Mouse (Mus musculus) lung, adult 2 months (tissue): ENCODE results near the gene Hmgcl. TPM values are rescaled to one million over a fixed set of nuclear protein-coding genes. Genes with fewer than 3 reads are reported as not detected.

Experiments used
- DNase-seq: peaks from one replicate; pipeline ENCODE4 v3.0.0; 2022
- H3K4me1 ChIP-seq: fragments of 200-500 bp; 2 replicates; pipeline ENCODE4 v1.6.1; 2011; ENCODE audit warnings: low read length; ENCODE audit not compliant: control insufficient read depth, insufficient read depth
- H3K4me3 ChIP-seq: fragments of 200-500 bp; replicated peaks from 2 replicates; pipeline ENCODE3; 2011; ENCODE audit warnings: low read depth, mild to moderate bottlenecking, control low read depth, low read length; ENCODE audit errors: extremely low read depth
- CTCF ChIP-seq: fragments of 200-500 bp; IDR thresholded peaks from 2 replicates; pipeline ENCODE4 v1.5.1; 2011; ENCODE audit warnings: mild to moderate bottlenecking, low read length, control low read depth; ENCODE audit not compliant: insufficient read depth
- POLR2A ChIP-seq: fragments of 200-500 bp; IDR thresholded peaks from 2 replicates; pipeline ENCODE4 v1.6.1; 2011; ENCODE audit warnings: low read depth, mild to moderate bottlenecking, control low read depth, low read length, borderline replicate concordance; ENCODE audit errors: extremely low read depth
- WGBS: fragments of 180-500 bp; shearing (Covaris S2); methylation state at CpG from one replicate; pipeline ENCODE4 v1.1.7; 2018; 5-methylcytosine and 5-hydroxymethylcytosine counted together
- polyA plus RNA-seq: library from polyadenylated mRNA; depleted of rRNA; stranded (reverse); fragments of >200 nt; gene quantifications from 2 replicates; pipeline ENCODE4 v1.2.3, GENCODE M21; 2012

Hmgcl gene
- polyA plus RNA-seq, 1 experiment, result 49.6 TPM

GRCm38 (mm10) chr4:135962946-135963345, 16.7 kb downstream of the Hmgcl start:
- 6% methylated on average over 15 of the region's 15 CpGs for WGBS
- Histone ChIP-seq H3K4me3 (peak overlapping the region; percentile 92), H3K4me1 (peaks cover 3% of the 10 kb centered on the region; the same call in 1 of the 2 replicates)
- DNase-seq, result no peak
- TF ChIP-seq POLR2A (no peak), CTCF (no peak)

GRCm38 (mm10) chr4:135963457-135964193, 17.4 kb downstream of the Hmgcl start, which contains the start of gene Gale:
Gene Gale (plus strand): TSS chr4:135963727.
- H3K4me1 ChIP-seq, result peaks cover 3% of the 10 kb centered on the region; the same call in 1 of the 2 replicates
- TF ChIP-seq CTCF, result no peak
- peak; percentile 96 for TF ChIP-seq POLR2A
- H3K4me3 ChIP-seq, result peak within 1 kb of the TSS; percentile 92
- DNase-seq, result peak; percentile 91
- WGBS, result under 1% methylated on average over 56 of the region's 56 CpGs

- TF ChIP-seq CTCF (no peak), POLR2A (peak; percentile 78; the same call in 1 of the 2 replicates)
- Histone ChIP-seq H3K4me3 (peak overlapping the region; percentile 86), H3K4me1 (peaks cover 3% of the 10 kb centered on the region; the same call in 1 of the 2 replicates)
- 2% methylated on average over 12 of the region's 12 CpGs for WGBS
- peak; percentile 73 for DNase-seq
Observed at GRCm38 (mm10) chr4:135964426-135964825, 18.2 kb downstream of the Hmgcl start.

- DNase-seq, result no peak
- no peak overlapping the region for H3K4me3 ChIP-seq
- 78% methylated on average over 9 of the region's 9 CpGs for WGBS
- TF ChIP-seq CTCF (no peak), POLR2A (no peak)
- peaks cover 3% of the 10 kb centered on the region; the same call in 1 of the 2 replicates for H3K4me1 ChIP-seq
Observed at GRCm38 (mm10) chr4:135965113-135965512, 18.9 kb downstream of the Hmgcl start.

GRCm38 (mm10) chr4:135966283-135966682, 20.0 kb downstream of the Hmgcl start:
- no peak overlapping the region for H3K4me3 ChIP-seq
- H3K4me1 ChIP-seq, result peaks cover 4% of the 10 kb centered on the region
- WGBS, result 91% methylated on average over 16 of the region's 16 CpGs
- no peak for TF ChIP-seq POLR2A
- TF ChIP-seq CTCF, result no peak
- no peak for DNase-seq

- WGBS, result 85% methylated on average over 18 of the region's 18 CpGs
- DNase-seq, result no peak
- H3K4me1 ChIP-seq, result peaks cover 10% of the 10 kb centered on the region
- no peak for TF ChIP-seq CTCF
- H3K4me3 ChIP-seq, result no peak overlapping the region
Observed at GRCm38 (mm10) chr4:135967086-135967760, 21.0 kb downstream of the Hmgcl start.

- TF ChIP-seq POLR2A, result no peak
- TF ChIP-seq CTCF, result no peak
- DNase-seq, result no peak
- H3K4me1 ChIP-seq, result peaks cover 13% of the 10 kb centered on the region
- 73% methylated on average over 19 of the region's 19 CpGs for WGBS
- H3K4me3 ChIP-seq, result no peak overlapping the region
Observed at GRCm38 (mm10) chr4:135968271-135968869, 22.1 kb downstream of the Hmgcl start.

- Histone ChIP-seq H3K4me1 (peaks cover 13% of the 10 kb centered on the region), H3K4me3 (no peak overlapping the region)
- DNase-seq, result no peak
- TF ChIP-seq CTCF, result no peak
- TF ChIP-seq POLR2A, result no peak
- 82% methylated on average over 13 of the region's 13 CpGs for WGBS
Observed at GRCm38 (mm10) chr4:135969070-135969750, 23.0 kb downstream of the Hmgcl start.

- DNase-seq, result no peak
- 85% methylated on average over 11 of the region's 11 CpGs for WGBS
- no peak overlapping the region for H3K4me3 ChIP-seq
Observed at GRCm38 (mm10) chr4:135970585-135970984, 24.3 kb downstream of the Hmgcl start.

More at GRCm38 (mm10) chr4:135970585-135970984, 24.3 kb downstream of the Hmgcl start:
- TF ChIP-seq CTCF, result no peak
- TF ChIP-seq POLR2A, result no peak
- H3K4me1 ChIP-seq, result peaks cover 10% of the 10 kb centered on the region
